Mouse (Mus musculus): ENCODE data around the gene Cbwd1.
"Not testable (repeated sequence)": the region's sequence is repeated elsewhere in the genome, so short reads cannot be mapped to it uniquely, and the experiment has no call there.

Gene Cbwd1

DNA sequence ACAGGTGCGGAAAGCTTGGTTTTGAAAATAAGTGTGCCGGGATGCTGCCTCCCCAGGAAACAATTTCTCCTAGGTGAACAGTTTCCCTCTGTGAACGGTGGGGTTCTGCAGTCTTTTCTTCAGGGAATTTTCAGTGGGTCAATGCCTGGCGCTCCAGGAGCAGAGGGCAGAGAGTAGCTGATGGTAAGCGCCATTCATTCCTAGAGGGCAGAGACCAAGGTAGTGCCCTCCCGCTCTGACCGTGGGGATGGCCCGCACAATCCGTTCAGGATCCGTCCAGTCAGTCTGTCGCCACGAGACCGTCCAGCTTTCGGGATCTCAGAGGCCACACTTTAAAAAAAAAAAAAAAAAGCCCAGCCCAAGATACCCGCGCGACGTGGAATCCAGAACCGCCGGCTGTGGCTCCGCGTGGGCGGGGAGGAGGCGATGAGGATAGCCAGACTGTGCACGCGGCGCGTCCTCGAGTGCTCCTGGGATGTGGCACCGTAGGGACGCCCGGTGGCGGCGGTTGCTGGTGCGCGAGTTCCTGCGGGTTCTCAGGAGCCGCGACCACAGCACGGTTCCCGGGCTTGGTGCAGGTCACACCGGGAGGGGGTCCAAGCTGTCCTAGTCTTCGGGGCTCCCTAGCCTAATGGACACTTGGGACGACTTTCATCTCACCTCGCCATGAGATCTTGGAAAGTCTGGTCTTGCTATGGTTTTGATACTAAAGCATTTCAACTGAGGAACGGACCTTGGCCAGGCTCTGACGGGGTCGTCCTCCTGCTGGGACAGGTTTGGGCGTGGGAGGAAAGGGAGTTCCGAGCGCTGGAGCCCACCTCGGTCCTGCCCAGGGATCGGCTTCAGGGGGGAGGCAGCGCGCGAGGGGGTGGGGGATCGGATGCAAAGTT lies 64.2 kb downstream of the Cbwd1 start:
- no peak for DNase-seq (ENCODE audit: low spot score in 2 of 2)

DNA sequence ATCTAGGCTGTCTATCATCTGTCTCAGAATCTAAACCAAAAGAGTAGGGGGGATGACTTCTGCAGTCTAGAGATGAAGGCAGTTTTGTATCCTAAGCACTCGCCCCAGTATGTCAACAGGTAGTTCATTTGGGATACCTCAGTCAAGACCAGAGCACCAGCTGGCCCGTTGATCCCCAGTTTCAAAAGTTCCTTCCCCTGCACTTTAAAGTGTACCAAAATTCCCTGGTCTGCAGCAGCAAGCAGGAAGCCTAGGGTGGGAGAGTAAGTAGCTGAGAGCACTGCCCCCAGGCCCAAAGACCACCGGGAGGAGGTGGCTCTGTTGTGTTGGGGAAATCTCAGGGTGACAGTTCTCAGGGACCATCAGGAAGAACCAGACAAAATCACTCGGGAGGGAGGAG lies 64.9 kb downstream of the Cbwd1 start:
- no peak for DNase-seq (ENCODE audit: low spot score in 2 of 2)

DNA sequence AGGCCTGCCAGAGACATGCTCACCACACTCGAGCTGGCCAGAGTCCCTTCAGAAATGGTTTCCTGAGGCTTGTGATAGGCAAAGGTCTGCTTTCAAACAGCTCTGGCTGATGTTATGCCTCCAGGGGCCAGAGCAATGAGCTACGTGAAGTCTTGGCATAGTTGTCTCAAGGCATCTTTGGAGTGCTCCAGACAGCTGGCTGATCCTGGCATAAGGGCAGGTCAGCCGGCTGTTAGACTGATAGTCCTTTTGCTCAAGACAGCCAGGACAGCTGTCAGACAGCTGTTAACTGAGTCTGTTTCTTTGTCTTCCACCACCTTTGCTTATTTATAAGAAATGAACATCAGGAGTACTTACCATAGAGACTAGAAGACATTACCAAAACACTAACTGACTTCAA lies 74.5 kb downstream of the Cbwd1 start:
- DNase-seq (ENCODE audit: low spot score in 2 of 2) = no peak

DNA sequence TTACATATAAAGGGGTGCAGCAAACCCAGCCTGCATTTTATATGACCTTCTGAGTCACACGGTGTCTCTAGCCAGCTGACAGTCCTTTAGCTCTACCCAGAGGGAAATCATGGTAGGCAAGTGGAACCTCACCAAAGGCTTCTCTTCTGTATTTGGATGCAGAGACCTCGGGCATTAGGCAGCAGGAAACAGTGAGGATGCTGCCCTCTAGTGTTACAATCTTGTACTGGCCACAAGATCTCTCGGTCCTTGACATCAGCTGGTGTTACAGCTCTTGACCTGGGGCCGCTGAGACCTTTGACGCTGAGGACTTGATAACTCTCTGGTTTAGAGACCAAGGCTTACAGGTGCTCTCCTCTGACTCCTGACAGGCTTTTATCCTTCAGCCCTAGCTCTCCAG lies 75.9 kb downstream of the Cbwd1 start:
- DNase-seq (ENCODE audit: low spot score in 2 of 2) = peak in 1 of 2 experiments; percentile 61

DNA sequence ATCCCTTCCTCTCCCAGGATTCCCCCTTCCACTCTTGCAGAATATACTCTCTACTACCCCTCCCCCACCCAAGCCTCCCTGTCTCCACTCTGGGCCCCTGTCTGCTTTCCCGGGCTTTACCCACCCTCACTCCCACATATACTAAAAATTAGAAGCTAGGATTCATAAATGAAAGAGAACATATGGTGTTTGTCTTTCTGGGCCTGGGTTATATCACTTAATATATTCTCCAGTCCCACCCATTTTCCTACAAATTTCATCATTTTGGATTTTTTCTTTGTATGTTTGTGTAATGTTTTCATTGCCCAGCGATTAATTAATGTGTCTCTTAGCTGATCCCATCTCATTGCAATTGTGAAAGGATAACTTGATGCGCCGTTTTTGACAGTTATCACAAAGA lies 80.2 kb downstream of the Cbwd1 start:
- DNase-seq (ENCODE audit: low spot score in 2 of 2) = no peak

DNA sequence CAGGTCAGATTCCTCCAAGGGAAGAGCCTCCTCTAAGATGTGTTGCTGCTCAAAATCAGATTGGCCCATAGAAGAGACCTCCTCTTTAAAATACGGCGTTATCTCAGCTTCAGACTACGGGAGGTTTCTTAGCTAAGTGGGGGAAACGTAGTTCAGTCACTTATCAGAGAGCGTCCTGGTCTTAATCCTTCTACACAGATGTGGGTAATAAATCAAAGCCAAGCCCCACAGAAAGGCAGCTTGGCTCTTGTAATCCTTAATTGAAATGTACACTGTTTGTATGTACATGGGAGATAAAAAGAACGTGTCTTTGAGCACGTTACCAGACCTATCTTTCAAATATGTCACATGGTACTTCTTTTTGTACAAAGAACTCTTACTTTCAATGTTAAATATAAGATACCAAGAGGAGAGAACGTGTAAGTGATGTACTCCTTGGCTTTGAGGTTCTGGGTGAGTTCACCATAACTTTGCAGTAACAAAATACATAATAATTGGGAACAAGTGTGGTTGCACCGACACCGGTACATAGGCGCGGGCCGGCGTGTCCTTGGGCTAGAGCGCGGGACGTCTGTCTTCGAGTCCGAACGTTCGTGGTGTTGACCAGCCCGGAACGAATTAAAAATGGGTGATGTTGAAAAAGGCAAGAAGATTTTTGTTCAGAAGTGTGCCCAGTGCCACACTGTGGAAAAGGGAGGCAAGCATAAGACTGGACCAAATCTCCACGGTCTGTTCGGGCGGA lies 86.1 kb downstream of the Cbwd1 start, which contains the start of gene Gm10053:
Gene Gm10053 (plus strand): TSS at position 558 of the 742 bp plus-strand sequence.
- DNase-seq (ENCODE audit: low spot score in 2 of 2) = not testable (repeated sequence)

DNA sequence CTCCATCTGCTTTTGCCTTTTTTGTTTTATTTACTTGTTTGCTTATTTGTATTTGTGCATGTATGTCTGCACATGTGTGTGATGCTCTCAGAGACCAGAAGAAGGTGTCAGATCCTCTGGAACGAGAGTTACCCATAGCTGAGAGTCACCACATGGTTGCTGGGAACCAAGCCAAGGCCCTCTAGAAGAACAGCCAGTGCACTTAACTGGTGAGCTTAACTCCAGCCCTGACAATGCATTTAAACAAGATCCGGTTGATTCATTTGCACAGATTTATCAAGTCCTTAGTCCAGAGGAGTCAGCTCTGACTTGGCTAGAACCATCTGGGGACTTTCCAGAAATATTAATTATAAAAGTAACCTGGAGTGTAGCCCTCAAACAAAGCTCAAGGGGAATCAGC lies 87.5 kb downstream of the Cbwd1 start:
- DNase-seq (ENCODE audit: low spot score in 2 of 2) = no peak

DNA sequence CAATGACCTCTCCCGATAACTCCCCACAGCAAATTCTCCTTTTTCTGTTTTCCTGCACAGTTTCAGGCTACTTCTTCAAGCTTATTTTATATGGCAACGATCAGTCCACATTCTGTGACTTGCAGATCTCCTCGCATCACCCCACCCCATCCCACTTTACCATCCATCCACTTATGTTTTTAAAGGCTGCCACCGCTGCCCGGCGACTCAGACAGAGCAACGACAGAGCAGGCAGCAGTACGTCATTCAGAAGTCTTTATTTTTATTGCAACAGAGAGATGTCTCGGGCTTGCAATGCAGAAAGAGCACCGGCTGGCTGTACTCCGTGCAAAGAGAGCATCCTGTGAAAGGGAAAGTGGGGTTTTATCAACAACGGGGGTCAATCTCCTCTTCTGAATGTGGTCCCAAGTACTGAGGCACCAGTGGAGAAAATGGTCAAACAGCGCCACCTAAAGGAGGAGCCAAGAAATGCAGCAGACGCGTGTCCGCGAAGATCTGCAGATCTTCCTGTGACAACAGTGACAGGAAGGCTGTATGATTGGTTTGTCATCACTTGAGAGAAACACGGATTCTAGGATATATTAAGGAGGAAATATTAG lies 90.3 kb downstream of the Cbwd1 start:
- peak; percentile 71 to 82 for DNase-seq (ENCODE audit: low spot score in 2 of 2)

Data from cerebellum, postnatal 4 days (tissue).